Mouse (Mus musculus) frontal cortex, postnatal 10 days (tissue): ENCODE data around the gene Eif2b3.

Experiments used
- DNase-seq, 2 experiments: peaks; one replicate each; pipeline ENCODE4 v3.0.0; 2022; ENCODE audit warnings: low spot score in 2 of 2, mixed read lengths in 1 of 2

Eif2b3 gene

GRCm38 (mm10) chr4:117019206-117020134 is at the start of gene Eif2b3:
Eif2b3 (plus strand) TSS chr4:117019402.
- peak; percentile 68 to 88 for DNase-seq

- DNase-seq, result no peak
Observed at GRCm38 (mm10) chr4:116976503-116976902, 42.7 kb upstream of the Eif2b3 start.

GRCm38 (mm10) chr4:116985681-116986080 is 33.5 kb upstream of the Eif2b3 start:
- no peak for DNase-seq

GRCm38 (mm10) chr4:116986400-116987121 is 32.6 kb upstream of the Eif2b3 start:
- DNase-seq, result peak; percentile 68 to 74

- no peak for DNase-seq
Observed at GRCm38 (mm10) chr4:116987122-116987456, 32.1 kb upstream of the Eif2b3 start.

- DNase-seq, result no peak
Observed at GRCm38 (mm10) chr4:116989731-116990130, 29.5 kb upstream of the Eif2b3 start.

- DNase-seq, result peak; percentile 42 to 75
Observed at GRCm38 (mm10) chr4:116991366-116991765, 27.8 kb upstream of the Eif2b3 start.

GRCm38 (mm10) chr4:116993672-116994621 is 25.3 kb upstream of the Eif2b3 start, which contains the start of gene Urod:
Urod (minus strand) TSS chr4:116994413.
- peak; percentile 91 to 92 for DNase-seq

GRCm38 (mm10) chr4:116995131-116995797 is 23.9 kb upstream of the Eif2b3 start, which contains the start of gene Hectd3:
Hectd3 (plus strand) TSS chr4:116995317.
- peak in 1 of 2 experiments; percentile 52 for DNase-seq

- DNase-seq, result no peak
Observed at GRCm38 (mm10) chr4:116995798-116996135, 23.4 kb upstream of the Eif2b3 start.

GRCm38 (mm10) chr4:116999513-117000154 is 19.6 kb upstream of the Eif2b3 start:
- no peak for DNase-seq

GRCm38 (mm10) chr4:117001957-117002356 is 17.2 kb upstream of the Eif2b3 start:
- DNase-seq, result no peak

- DNase-seq, result peak; percentile 33 to 57
Observed at GRCm38 (mm10) chr4:117002543-117003521, 16.4 kb upstream of the Eif2b3 start.

- no peak for DNase-seq
Observed at GRCm38 (mm10) chr4:117004649-117005048, 14.6 kb upstream of the Eif2b3 start.

- DNase-seq, result no peak
Observed at GRCm38 (mm10) chr4:117005611-117006400, 13.4 kb upstream of the Eif2b3 start.

GRCm38 (mm10) chr4:117007058-117007457 is 12.1 kb upstream of the Eif2b3 start:
- no peak for DNase-seq

- DNase-seq, result no peak
Observed at GRCm38 (mm10) chr4:117010231-117010630, 9.0 kb upstream of the Eif2b3 start.

GRCm38 (mm10) chr4:117013596-117013995 is 5.6 kb upstream of the Eif2b3 start:
- no peak for DNase-seq
